Mouse (Mus musculus): Measurements from ENCODE around the gene Fbn1. TPM values are rescaled to one million over a fixed set of nuclear protein-coding genes. Genes with fewer than 3 reads are reported as not detected.

Fbn1 gene
- polyA plus RNA-seq, 1 experiment from 2014 or later = 33.7 TPM

- Histone ChIP-seq H3K27me3 (ENCODE audit: control insufficient read depth, insufficient read depth, low read length) (no peaks in the 10 kb centered on the region), H3K9me3 (replicated peaks; ENCODE audit: control insufficient read depth, low read length) (no peaks in the 10 kb centered on the region), H3K27ac (ENCODE audit: low read length) (peak overlapping the region; percentile 76), H3K9ac (ENCODE audit: low read length) (no peak overlapping the region), H3K4me1 (ENCODE audit: control insufficient read depth, insufficient read depth, low read length) (peaks cover 16% of the 10 kb centered on the region), H3K4me3 (replicated peaks; ENCODE audit: low read length) (no peak overlapping the region), H3K4me2 (ENCODE audit: low read depth, low read length) (no peak overlapping the region), H3K36me3 (ENCODE audit: control insufficient read depth, insufficient read depth, low read length) (peaks cover 4% of the 10 kb centered on the region; the same call in 1 of the 2 replicates)
- 37% methylated on average over 11 of the region's 11 CpGs for WGBS
- ATAC-seq (ENCODE audit: insufficient read depth, low FRiP score) = peak; percentile 58; the same call in 1 of the 2 replicates
Measured at GRCm38 (mm10) chr2:125355216-125355971, 152.4 kb downstream of the Fbn1 start.

- H3K27me3 ChIP-seq (ENCODE audit: control insufficient read depth, insufficient read depth, low read length) = no peaks in the 10 kb centered on the region
- H3K9ac ChIP-seq (ENCODE audit: low read length) = no peak overlapping the region
- H3K4me3 ChIP-seq (replicated peaks; ENCODE audit: low read length) = no peak overlapping the region
- peaks cover 4% of the 10 kb centered on the region; the same call in 1 of the 2 replicates for H3K36me3 ChIP-seq (ENCODE audit: control insufficient read depth, insufficient read depth, low read length)
- no peaks in the 10 kb centered on the region for H3K9me3 ChIP-seq (replicated peaks; ENCODE audit: control insufficient read depth, low read length)
- peak overlapping the region; percentile 76 for H3K27ac ChIP-seq (ENCODE audit: low read length)
- no peak overlapping the region for H3K4me2 ChIP-seq (ENCODE audit: low read depth, low read length)
- ATAC-seq (ENCODE audit: insufficient read depth, low FRiP score) = no peak
- 80% methylated on average over 11 of the region's 11 CpGs for WGBS
- H3K4me1 ChIP-seq (ENCODE audit: control insufficient read depth, insufficient read depth, low read length) = peaks cover 16% of the 10 kb centered on the region
Measured at GRCm38 (mm10) chr2:125354587-125354986, 153.2 kb downstream of the Fbn1 start.

- no peaks in the 10 kb centered on the region for H3K27me3 ChIP-seq (ENCODE audit: control insufficient read depth, insufficient read depth, low read length)
- no peak for ATAC-seq (ENCODE audit: insufficient read depth, low FRiP score)
- H3K4me3 ChIP-seq (replicated peaks; ENCODE audit: low read length) = no peak overlapping the region
- H3K36me3 ChIP-seq (ENCODE audit: control insufficient read depth, insufficient read depth, low read length) = no peaks in the 10 kb centered on the region
- no peak overlapping the region for H3K27ac ChIP-seq (ENCODE audit: low read length)
- H3K4me2 ChIP-seq (ENCODE audit: low read depth, low read length) = no peak overlapping the region
- H3K4me1 ChIP-seq (ENCODE audit: control insufficient read depth, insufficient read depth, low read length) = no peaks in the 10 kb centered on the region
- H3K9ac ChIP-seq (ENCODE audit: low read length) = no peak overlapping the region
- no peaks in the 10 kb centered on the region for H3K9me3 ChIP-seq (replicated peaks; ENCODE audit: control insufficient read depth, low read length)
- WGBS = 72% methylated on average over 5 of the region's 5 CpGs
Measured at GRCm38 (mm10) chr2:125349144-125349543, 158.6 kb downstream of the Fbn1 start.

- Histone ChIP-seq H3K9ac (ENCODE audit: low read length) (no peak overlapping the region), H3K36me3 (ENCODE audit: control insufficient read depth, insufficient read depth, low read length) (no peaks in the 10 kb centered on the region; the same call in 1 of the 2 replicates), H3K4me2 (ENCODE audit: low read depth, low read length) (no peak overlapping the region), H3K4me1 (ENCODE audit: control insufficient read depth, insufficient read depth, low read length) (no peaks in the 10 kb centered on the region), H3K27ac (ENCODE audit: low read length) (no peak overlapping the region), H3K9me3 (replicated peaks; ENCODE audit: control insufficient read depth, low read length) (no peaks in the 10 kb centered on the region), H3K4me3 (replicated peaks; ENCODE audit: low read length) (no peak overlapping the region), H3K27me3 (ENCODE audit: control insufficient read depth, insufficient read depth, low read length) (no peaks in the 10 kb centered on the region)
- WGBS = 76% methylated on average over 21 of the region's 21 CpGs
- no peak for ATAC-seq (ENCODE audit: insufficient read depth, low FRiP score)
Measured at GRCm38 (mm10) chr2:125342181-125342950, 165.4 kb downstream of the Fbn1 start.

- H3K27ac ChIP-seq (ENCODE audit: low read length) = no peak overlapping the region
- H3K4me2 ChIP-seq (ENCODE audit: low read depth, low read length) = no peak overlapping the region
- no peak for ATAC-seq (ENCODE audit: insufficient read depth, low FRiP score)
- H3K4me1 ChIP-seq (ENCODE audit: control insufficient read depth, insufficient read depth, low read length) = no peaks in the 10 kb centered on the region
- H3K27me3 ChIP-seq (ENCODE audit: control insufficient read depth, insufficient read depth, low read length) = no peaks in the 10 kb centered on the region
- no peak overlapping the region for H3K4me3 ChIP-seq (replicated peaks; ENCODE audit: low read length)
- H3K9ac ChIP-seq (ENCODE audit: low read length) = no peak overlapping the region
- no peaks in the 10 kb centered on the region; the same call in 1 of the 2 replicates for H3K36me3 ChIP-seq (ENCODE audit: control insufficient read depth, insufficient read depth, low read length)
- H3K9me3 ChIP-seq (replicated peaks; ENCODE audit: control insufficient read depth, low read length) = no peaks in the 10 kb centered on the region
- WGBS = 73% methylated on average over 5 of the region's 5 CpGs
Measured at GRCm38 (mm10) chr2:125340381-125340780, 167.4 kb downstream of the Fbn1 start.

- WGBS = 76% methylated on average over 3 of the region's 3 CpGs
- Histone ChIP-seq H3K36me3 (ENCODE audit: control insufficient read depth, insufficient read depth, low read length) (no peaks in the 10 kb centered on the region; the same call in 1 of the 2 replicates), H3K9ac (ENCODE audit: low read length) (no peak overlapping the region)
Measured at GRCm38 (mm10) chr2:125337239-125337638, 170.6 kb downstream of the Fbn1 start.

GRCm38 (mm10) chr2:125335206-125335605 lies 172.6 kb downstream of the Fbn1 start:
- Histone ChIP-seq H3K4me2 (ENCODE audit: low read depth, low read length) (no peak overlapping the region), H3K4me1 (ENCODE audit: control insufficient read depth, insufficient read depth, low read length) (no peaks in the 10 kb centered on the region), H3K27ac (ENCODE audit: low read length) (no peak overlapping the region), H3K27me3 (ENCODE audit: control insufficient read depth, insufficient read depth, low read length) (no peaks in the 10 kb centered on the region), H3K36me3 (ENCODE audit: control insufficient read depth, insufficient read depth, low read length) (no peaks in the 10 kb centered on the region; the same call in 1 of the 2 replicates), H3K9ac (ENCODE audit: low read length) (no peak overlapping the region), H3K4me3 (replicated peaks; ENCODE audit: low read length) (no peak overlapping the region), H3K9me3 (replicated peaks; ENCODE audit: control insufficient read depth, low read length) (no peaks in the 10 kb centered on the region)
- no peak for ATAC-seq (ENCODE audit: insufficient read depth, low FRiP score)
- 95% methylated on average over 11 of the region's 11 CpGs for WGBS

More at GRCm38 (mm10) chr2:125337239-125337638, 170.6 kb downstream of the Fbn1 start:
- no peaks in the 10 kb centered on the region for H3K9me3 ChIP-seq (replicated peaks; ENCODE audit: control insufficient read depth, low read length)
- ATAC-seq (ENCODE audit: insufficient read depth, low FRiP score) = no peak
- no peaks in the 10 kb centered on the region for H3K4me1 ChIP-seq (ENCODE audit: control insufficient read depth, insufficient read depth, low read length)
- no peak overlapping the region for H3K27ac ChIP-seq (ENCODE audit: low read length)
- H3K4me3 ChIP-seq (replicated peaks; ENCODE audit: low read length) = no peak overlapping the region
- no peak overlapping the region for H3K4me2 ChIP-seq (ENCODE audit: low read depth, low read length)
- no peaks in the 10 kb centered on the region for H3K27me3 ChIP-seq (ENCODE audit: control insufficient read depth, insufficient read depth, low read length)

GRCm38 (mm10) chr2:125334163-125334562 lies 173.6 kb downstream of the Fbn1 start:
- Histone ChIP-seq H3K36me3 (ENCODE audit: control insufficient read depth, insufficient read depth, low read length) (no peaks in the 10 kb centered on the region; the same call in 1 of the 2 replicates), H3K9ac (ENCODE audit: low read length) (no peak overlapping the region), H3K9me3 (replicated peaks; ENCODE audit: control insufficient read depth, low read length) (no peaks in the 10 kb centered on the region), H3K27me3 (ENCODE audit: control insufficient read depth, insufficient read depth, low read length) (no peaks in the 10 kb centered on the region), H3K27ac (ENCODE audit: low read length) (no peak overlapping the region), H3K4me2 (ENCODE audit: low read depth, low read length) (no peak overlapping the region), H3K4me3 (replicated peaks; ENCODE audit: low read length) (no peak overlapping the region), H3K4me1 (ENCODE audit: control insufficient read depth, insufficient read depth, low read length) (no peaks in the 10 kb centered on the region)
- no peak for ATAC-seq (ENCODE audit: insufficient read depth, low FRiP score)
- 60% methylated on average over 4 of the region's 4 CpGs for WGBS

GRCm38 (mm10) chr2:125331581-125331980 lies 176.2 kb downstream of the Fbn1 start:
- Histone ChIP-seq H3K27me3 (ENCODE audit: control insufficient read depth, insufficient read depth, low read length) (no peaks in the 10 kb centered on the region), H3K4me2 (ENCODE audit: low read depth, low read length) (no peak overlapping the region), H3K4me1 (ENCODE audit: control insufficient read depth, insufficient read depth, low read length) (no peaks in the 10 kb centered on the region), H3K4me3 (replicated peaks; ENCODE audit: low read length) (no peak overlapping the region), H3K9me3 (replicated peaks; ENCODE audit: control insufficient read depth, low read length) (no peaks in the 10 kb centered on the region), H3K9ac (ENCODE audit: low read length) (no peak overlapping the region), H3K36me3 (ENCODE audit: control insufficient read depth, insufficient read depth, low read length) (no peaks in the 10 kb centered on the region), H3K27ac (ENCODE audit: low read length) (no peak overlapping the region)
- ATAC-seq (ENCODE audit: insufficient read depth, low FRiP score) = no peak
- WGBS = 91% methylated on average over 7 of the region's 7 CpGs
